Mouse (Mus musculus) left cerebral cortex, postnatal 25 days (tissue): ENCODE results near the gene Zfp335. TPM values are rescaled to one million over a fixed set of nuclear protein-coding genes. Genes with fewer than 3 reads are reported as not detected.
"Not testable (repeated sequence)": the region's sequence is repeated elsewhere in the genome, so short reads cannot be mapped to it uniquely, and the experiment has no call there.

Experiments
- DNase-seq, 2 experiments: peaks; one replicate each; pipeline ENCODE4 v3.0.0; 2022; ENCODE audit warnings: low spot score in 2 of 2, mixed read lengths in 1 of 2
- intact Hi-C: fragments of 180-260 bp; cut with DNase I; formaldehyde crosslinking; loops from one replicate; pipeline ENCODE4 v1.15.1; 2025
- total RNA-seq, 2 experiments: library from RNA; stranded (reverse); gene quantifications; 2 replicates each; pipeline ENCODE4 v1.2.3; 2021

Zfp335 gene
- total RNA-seq, 2 experiments from 2014 or later: 24.3 TPM

- DNase-seq, intact Hi-C loops: not testable (repeated sequence)
Measured at GRCm38 (mm10) chr2:164877376-164878215, 34.0 kb downstream of the Zfp335 start.

GRCm38 (mm10) chr2:164875648-164876047 is 35.9 kb downstream of the Zfp335 start:
- DNase-seq, intact Hi-C loops: not testable (repeated sequence)

GRCm38 (mm10) chr2:164874239-164874769 is 37.3 kb downstream of the Zfp335 start:
- DNase-seq: no peak
- intact Hi-C loops: no loop called here

- intact Hi-C loops: no loop called here
- no peak for DNase-seq
Measured at GRCm38 (mm10) chr2:164873621-164874020, 37.9 kb downstream of the Zfp335 start.

GRCm38 (mm10) chr2:164871602-164872303 is 39.8 kb downstream of the Zfp335 start:
- intact Hi-C loops: no loop called here

GRCm38 (mm10) chr2:164868491-164868890 is 43.1 kb downstream of the Zfp335 start:
- DNase-seq: no peak
- intact Hi-C loops: no loop called here

More at GRCm38 (mm10) chr2:164871602-164872303, 39.8 kb downstream of the Zfp335 start:
- DNase-seq: no peak

- no peak for DNase-seq
- intact Hi-C loops: no loop called here
Measured at GRCm38 (mm10) chr2:164867566-164867965, 44.0 kb downstream of the Zfp335 start.

GRCm38 (mm10) chr2:164866741-164867551 is 44.6 kb downstream of the Zfp335 start:
- intact Hi-C loops: no loop called here
- no peak for DNase-seq

GRCm38 (mm10) chr2:164864593-164864992 is 47.0 kb downstream of the Zfp335 start:
- no peak for DNase-seq
- intact Hi-C loops: no loop called here

- intact Hi-C loops, DNase-seq: not testable (repeated sequence)
Measured at GRCm38 (mm10) chr2:164863411-164863810, 48.1 kb downstream of the Zfp335 start.

- intact Hi-C loops: no loop called here
- no peak for DNase-seq
Measured at GRCm38 (mm10) chr2:164862179-164862861, 49.2 kb downstream of the Zfp335 start.

GRCm38 (mm10) chr2:164861094-164861493 is 50.5 kb downstream of the Zfp335 start:
- DNase-seq: no peak
- intact Hi-C loops: no loop called here

- no peak for DNase-seq
- intact Hi-C loops: no loop called here
Measured at GRCm38 (mm10) chr2:164859640-164860432, 51.7 kb downstream of the Zfp335 start.

- intact Hi-C loops: no loop called here
- no peak for DNase-seq
Measured at GRCm38 (mm10) chr2:164859155-164859554, 52.4 kb downstream of the Zfp335 start.

- DNase-seq: no peak
Measured at GRCm38 (mm10) chr2:164857842-164858553, 53.6 kb downstream of the Zfp335 start.

GRCm38 (mm10) chr2:164857101-164857821 is 54.3 kb downstream of the Zfp335 start, which contains the start of gene Pltp:
Pltp (minus strand) TSS chr2:164857711.
- peak in 1 of 2 experiments; percentile 13 for DNase-seq

More at GRCm38 (mm10) chr2:164857842-164858553, 53.6 kb downstream of the Zfp335 start:
- intact Hi-C loops: no loop called here

More at GRCm38 (mm10) chr2:164857101-164857821, 54.3 kb downstream of the Zfp335 start, which contains the start of gene Pltp:
- intact Hi-C loops: no loop called here
